ENCODE assay signal across 8 mouse cellular contexts in genomic region chr7:65370381-65370786, GRCm38 (mm10).
A peak's percentile ranks its signal among the peaks of the same experiment; 100 is the strongest.
DNase-seq lines count a peak whose midpoint lies in the region; ATAC-seq lines count a peak whose summit lies in the region.

No protein-coding gene starts in this region.

- peak overlapping the region; percentile 61 for H3K4me2 ChIP-seq in midbrain, embryonic 11.5 days

- H3K27me3 ChIP-seq in midbrain, embryonic 11.5 days (ENCODE audit: control insufficient read depth, insufficient read depth, low read length), result no peaks in the 10 kb centered on the region

- H3K27ac ChIP-seq in midbrain, embryonic 11.5 days (ENCODE audit: low read depth, low read length), result peak overlapping the region; percentile 75

- H3K4me1 ChIP-seq in midbrain, embryonic 11.5 days (ENCODE audit: control insufficient read depth, insufficient read depth, low read length), result peaks cover 15% of the 10 kb centered on the region

- H3K4me3 ChIP-seq in midbrain, embryonic 11.5 days (ENCODE audit: low read depth, low read length), result peak overlapping the region; percentile 93

- no peaks in the 10 kb centered on the region for H3K36me3 ChIP-seq in midbrain, embryonic 11.5 days (ENCODE audit: control insufficient read depth, insufficient read depth, low read length)

- ATAC-seq in midbrain, embryonic 11.5 days (ENCODE audit: low FRiP score), result no peak; the same call in none of the 2 replicates

- peak overlapping the region; percentile 82 for H3K9ac ChIP-seq in midbrain, embryonic 11.5 days (ENCODE audit: low read length)

- 1% methylated on average over 34 of the region's 46 CpGs for WGBS in midbrain, embryonic 11.5 days

- DNase-seq in adrenal gland, adult (ENCODE audit: inconsistent age in 2 of 2, low spot score in 1 of 2), result peak; percentile 47 to 81
- no peak for DNase-seq in adrenal gland, postnatal 25 days
- peak; percentile 51 for DNase-seq in 3134 (ENCODE audit: extremely low read depth, insufficient read length, low spot score)
- peak; percentile 36 to 57 for DNase-seq in cerebellum, postnatal 14 days
- DNase-seq in gastrocnemius, postnatal 25 days, result peak; percentile 32
- DNase-seq in kidney, postnatal 10 days, result peak; percentile 63
- DNase-seq in midbrain, embryonic 11.5 days (ENCODE audit: low spot score, missing footprints), result peak; percentile 94
- DNase-seq in ovary, postnatal 10 days (ENCODE audit: low spot score), result no peak

- no peaks in the 10 kb centered on the region for H3K9me3 ChIP-seq in midbrain, embryonic 11.5 days (ENCODE audit: control insufficient read depth, low read length)

Comparison
In these comparisons a context has a peak if more than half of its experiments do, and no peak if none do; other contexts are left out.
1. DNase-seq: peak in adrenal gland, adult (2 of 2), 3134 (single experiment), cerebellum, postnatal 14 days (2 of 2), gastrocnemius, postnatal 25 days (single experiment), kidney, postnatal 10 days (single experiment) and midbrain, embryonic 11.5 days (single experiment); none in adrenal gland, postnatal 25 days (single experiment) and ovary, postnatal 10 days (single experiment).